Mouse (Mus musculus): ENCODE data around the gene Faah. TPM values are rescaled to one million over a fixed set of nuclear protein-coding genes. Genes with fewer than 3 reads are reported as not detected.

Faah gene
- 7.0 and 7.3 TPM in 2 replicates for polyA plus RNA-seq (2014; fragmentation: Nextera tagmentation; extraction: Ambion mirVana)

DNA sequence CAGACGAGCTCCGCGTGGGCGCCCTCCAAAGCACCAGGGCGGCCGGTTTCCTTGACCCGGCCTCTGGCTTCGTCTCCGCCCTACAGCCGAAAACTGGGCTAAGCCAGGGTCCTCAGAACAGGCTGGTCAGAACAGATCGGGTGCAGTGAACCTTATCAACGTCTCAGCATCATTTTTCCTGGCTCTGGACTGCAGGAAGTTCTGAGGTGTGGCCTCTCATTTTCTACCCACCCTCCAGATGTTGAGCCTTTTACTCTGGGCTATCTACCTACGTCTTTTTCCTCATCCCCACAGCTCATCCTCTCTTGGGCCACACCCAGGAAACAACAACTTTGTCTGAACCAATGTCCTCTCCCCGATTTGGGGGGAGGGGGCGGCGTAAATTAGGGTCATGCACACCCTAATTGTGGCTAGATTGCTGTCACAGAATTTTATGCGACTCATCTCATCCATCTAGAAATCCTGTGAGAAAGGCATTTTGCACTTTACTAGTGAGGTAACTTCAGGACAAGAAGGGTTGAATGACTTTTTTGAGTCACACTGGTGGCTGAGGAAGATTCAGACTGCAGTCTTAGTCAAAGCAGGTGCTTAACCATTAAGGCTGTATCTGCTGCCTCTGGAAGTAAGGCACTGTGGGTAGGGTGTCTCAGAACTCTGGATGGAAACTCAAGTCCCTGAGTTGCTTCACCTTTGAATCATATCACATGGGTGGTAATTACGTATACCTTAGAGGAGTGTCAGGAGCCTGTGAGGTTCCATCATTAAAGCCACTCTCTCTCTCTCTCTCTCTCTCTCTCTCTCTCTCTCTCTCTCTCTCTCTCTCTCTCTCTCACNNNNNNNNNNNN is at the start of gene Faah:
Faah (minus strand) TSS at position 25 of the 845 bp plus-strand sequence.
- peak within 1 kb of the TSS; percentile 71 for H3K4me3 ChIP-seq (ENCODE audit: low read depth, low read length)
- no peaks in the 10 kb centered on the region for H3K9me3 ChIP-seq (replicated peaks; ENCODE audit: control insufficient read depth, low read length)
- DNase-seq (ENCODE audit: low spot score), result no peak
- peak within 1 kb of the TSS; percentile 99 for H3K4me2 ChIP-seq (ENCODE audit: low read length)
- peaks cover 51% of the 10 kb centered on the region for H3K27me3 ChIP-seq (replicated peaks; ENCODE audit: control insufficient read depth, insufficient read depth, low read length)
- no peak; the same call in none of the 2 replicates for ATAC-seq
- 6% methylated on average over 18 of the region's 18 CpGs for WGBS
- H3K4me1 ChIP-seq (ENCODE audit: control insufficient read depth, insufficient read depth, low read length), result no peaks in the 10 kb centered on the region
- no peaks in the 10 kb centered on the region for H3K36me3 ChIP-seq (ENCODE audit: control insufficient read depth, insufficient read depth, low read length)
- peak within 1 kb of the TSS; percentile 76 for H3K9ac ChIP-seq (ENCODE audit: low read length)
- no peak within 1 kb of the TSS for H3K27ac ChIP-seq (ENCODE audit: low read depth, low read length)

GRCm38 (mm10) chr4:116063855-116064254 is 46.1 kb upstream of the Faah start:
- H3K9ac ChIP-seq (ENCODE audit: low read length), result no peak overlapping the region
- H3K9me3 ChIP-seq (replicated peaks; ENCODE audit: control insufficient read depth, low read length), result no peaks in the 10 kb centered on the region
- no peaks in the 10 kb centered on the region for H3K4me1 ChIP-seq (ENCODE audit: control insufficient read depth, insufficient read depth, low read length)
- H3K27ac ChIP-seq (ENCODE audit: low read depth, low read length), result no peak overlapping the region
- H3K4me3 ChIP-seq (ENCODE audit: low read depth, low read length), result no peak overlapping the region
- H3K27me3 ChIP-seq (replicated peaks; ENCODE audit: control insufficient read depth, insufficient read depth, low read length), result no peaks in the 10 kb centered on the region
- 59% methylated on average over 1 of the region's 1 CpGs for WGBS
- no peak overlapping the region for H3K4me2 ChIP-seq (ENCODE audit: low read length)
- H3K36me3 ChIP-seq (ENCODE audit: control insufficient read depth, insufficient read depth, low read length), result peaks cover 31% of the 10 kb centered on the region
- no peak for DNase-seq (ENCODE audit: low spot score)
- no peak for ATAC-seq

GRCm38 (mm10) chr4:116059012-116059726 is 41.4 kb upstream of the Faah start:
- 82% methylated on average over 5 of the region's 5 CpGs for WGBS
- no peak overlapping the region for H3K4me3 ChIP-seq (ENCODE audit: low read depth, low read length)
- no peaks in the 10 kb centered on the region for H3K9me3 ChIP-seq (replicated peaks; ENCODE audit: control insufficient read depth, low read length)
- no peak overlapping the region for H3K4me2 ChIP-seq (ENCODE audit: low read length)
- no peaks in the 10 kb centered on the region for H3K36me3 ChIP-seq (ENCODE audit: control insufficient read depth, insufficient read depth, low read length)
- H3K27me3 ChIP-seq (replicated peaks; ENCODE audit: control insufficient read depth, insufficient read depth, low read length), result no peaks in the 10 kb centered on the region
- H3K4me1 ChIP-seq (ENCODE audit: control insufficient read depth, insufficient read depth, low read length), result 0 out of 2 replicates have a peak, but pooled peaks cover 3% of the 10 kb centered on the region
- no peak overlapping the region for H3K27ac ChIP-seq (ENCODE audit: low read depth, low read length)
- DNase-seq (ENCODE audit: low spot score), result no peak
- ATAC-seq, result no peak
- H3K9ac ChIP-seq (ENCODE audit: low read length), result no peak overlapping the region

DNA sequence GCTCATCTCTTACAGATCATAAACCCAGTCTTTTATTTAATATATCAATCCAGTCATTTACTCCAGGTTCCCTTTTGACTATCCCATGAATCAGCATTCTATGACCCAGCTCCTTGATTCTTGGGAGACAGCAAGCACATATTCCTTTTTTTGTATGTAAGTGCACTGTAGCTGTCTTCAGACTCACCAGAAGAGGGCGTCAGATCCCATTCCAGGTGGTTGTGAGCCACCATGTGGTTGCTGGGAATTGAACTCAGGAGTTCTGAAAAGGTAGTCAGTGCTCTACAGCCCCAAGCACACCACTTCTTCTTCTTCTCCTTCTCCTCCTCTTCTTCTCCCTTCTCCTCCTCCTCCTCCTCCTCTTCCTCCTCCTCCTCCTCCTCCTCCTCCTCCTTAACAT is 39.8 kb upstream of the Faah start:
- no peak overlapping the region for H3K4me3 ChIP-seq (ENCODE audit: low read depth, low read length)
- DNase-seq (ENCODE audit: low spot score) (no peak), ATAC-seq (no peak)
- peaks cover 7% of the 10 kb centered on the region; the same call in 1 of the 2 replicates for H3K4me1 ChIP-seq (ENCODE audit: control insufficient read depth, insufficient read depth, low read length)
- H3K9ac ChIP-seq (ENCODE audit: low read length), result no peak overlapping the region
- no peaks in the 10 kb centered on the region for H3K9me3 ChIP-seq (replicated peaks; ENCODE audit: control insufficient read depth, low read length)
- H3K27ac ChIP-seq (ENCODE audit: low read depth, low read length), result no peak overlapping the region
- H3K36me3 ChIP-seq (ENCODE audit: control insufficient read depth, insufficient read depth, low read length), result no peaks in the 10 kb centered on the region
- 4% methylated on average over 1 of the region's 1 CpGs for WGBS
- no peak overlapping the region for H3K4me2 ChIP-seq (ENCODE audit: low read length)
- H3K27me3 ChIP-seq (replicated peaks; ENCODE audit: control insufficient read depth, insufficient read depth, low read length), result no peaks in the 10 kb centered on the region

- Histone ChIP-seq H3K9ac (ENCODE audit: low read length) (peak within 1 kb of the TSS; percentile 68), H3K4me3 (ENCODE audit: low read depth, low read length) (peak within 1 kb of the TSS; percentile 55), H3K9me3 (replicated peaks; ENCODE audit: control insufficient read depth, low read length) (no peaks in the 10 kb centered on the region), H3K27me3 (replicated peaks; ENCODE audit: control insufficient read depth, insufficient read depth, low read length) (no peaks in the 10 kb centered on the region), H3K4me1 (ENCODE audit: control insufficient read depth, insufficient read depth, low read length) (peaks cover 7% of the 10 kb centered on the region; the same call in 1 of the 2 replicates), H3K27ac (ENCODE audit: low read depth, low read length) (peak within 1 kb of the TSS; percentile 87), H3K4me2 (ENCODE audit: low read length) (peak within 1 kb of the TSS; percentile 67), H3K36me3 (ENCODE audit: control insufficient read depth, insufficient read depth, low read length) (no peaks in the 10 kb centered on the region)
- ATAC-seq, result peak; percentile 99
- WGBS, result under 1% methylated on average over 35 of the region's 35 CpGs
- DNase-seq (ENCODE audit: low spot score), result peak; percentile 96
These were observed 35.8 kb upstream of the Faah start, which contains the start of gene Nsun4 for GRCm38 (mm10) chr4:116053399-116053961. Nsun4 (minus strand) TSS chr4:116053876.

DNA sequence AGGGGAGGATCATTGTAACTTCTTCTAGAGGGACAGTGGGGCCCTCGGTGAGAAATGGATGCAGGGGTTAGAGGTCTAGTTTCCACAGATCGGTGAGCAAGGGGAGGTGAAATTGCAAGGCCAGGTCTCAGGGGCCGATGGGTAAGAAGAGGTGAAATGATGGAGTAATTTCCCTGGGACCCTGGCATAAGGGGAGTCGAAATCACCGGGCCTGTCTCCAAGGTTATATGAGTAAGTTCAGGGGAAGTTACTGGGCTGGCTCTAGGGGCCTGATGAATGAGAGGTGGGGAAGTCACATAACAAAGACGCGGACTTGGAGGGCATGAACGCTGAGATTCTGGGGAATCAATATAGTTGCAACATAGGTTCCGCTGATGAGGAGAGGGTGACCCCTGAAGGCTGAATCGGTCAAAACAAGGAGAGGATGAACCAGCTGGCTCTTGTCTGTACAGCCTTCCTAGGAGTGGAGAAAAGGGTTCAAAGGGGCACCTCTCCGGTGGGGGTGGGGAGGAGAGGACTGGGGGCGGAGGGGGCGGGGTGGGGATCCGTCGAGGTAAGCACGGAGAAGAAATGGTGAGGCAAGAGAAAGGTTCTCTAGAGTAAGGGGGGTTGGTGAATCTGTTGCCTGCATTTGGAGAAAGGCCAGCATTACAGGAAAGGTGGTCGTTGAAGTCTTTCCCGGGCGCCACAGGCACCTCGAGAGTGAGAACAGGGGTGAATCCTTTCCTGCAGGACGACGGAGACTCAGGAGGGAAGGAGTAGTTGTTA is 35.0 kb upstream of the Faah start:
- H3K4me3 ChIP-seq (ENCODE audit: low read depth, low read length), result peak overlapping the region; percentile 55
- H3K27ac ChIP-seq (ENCODE audit: low read depth, low read length), result peak overlapping the region; percentile 87; the same call in 1 of the 2 replicates
- H3K9ac ChIP-seq (ENCODE audit: low read length), result peak overlapping the region; percentile 68
- peak overlapping the region; percentile 67 for H3K4me2 ChIP-seq (ENCODE audit: low read length)
- H3K36me3 ChIP-seq (ENCODE audit: control insufficient read depth, insufficient read depth, low read length), result peaks cover 3% of the 10 kb centered on the region; the same call in 1 of the 2 replicates
- H3K4me1 ChIP-seq (ENCODE audit: control insufficient read depth, insufficient read depth, low read length), result peaks cover 7% of the 10 kb centered on the region; the same call in 1 of the 2 replicates
- no peaks in the 10 kb centered on the region for H3K9me3 ChIP-seq (replicated peaks; ENCODE audit: control insufficient read depth, low read length)
- ATAC-seq, result peak; percentile 18
- peak; percentile 45 for DNase-seq (ENCODE audit: low spot score)
- H3K27me3 ChIP-seq (replicated peaks; ENCODE audit: control insufficient read depth, insufficient read depth, low read length), result no peaks in the 10 kb centered on the region
- 12% methylated on average over 21 of the region's 22 CpGs for WGBS

GRCm38 (mm10) chr4:116049211-116049610 is 31.5 kb upstream of the Faah start:
- no peak overlapping the region for H3K4me2 ChIP-seq (ENCODE audit: low read length)
- 84% methylated on average over 3 of the region's 3 CpGs for WGBS

More at GRCm38 (mm10) chr4:116049211-116049610, 31.5 kb upstream of the Faah start:
- Histone ChIP-seq H3K27ac (ENCODE audit: low read depth, low read length) (no peak overlapping the region), H3K4me3 (ENCODE audit: low read depth, low read length) (no peak overlapping the region), H3K4me1 (ENCODE audit: control insufficient read depth, insufficient read depth, low read length) (peaks cover 5% of the 10 kb centered on the region; the same call in 1 of the 2 replicates), H3K9me3 (replicated peaks; ENCODE audit: control insufficient read depth, low read length) (no peaks in the 10 kb centered on the region), H3K9ac (ENCODE audit: low read length) (no peak overlapping the region), H3K36me3 (ENCODE audit: control insufficient read depth, insufficient read depth, low read length) (peaks cover 6% of the 10 kb centered on the region; the same call in 1 of the 2 replicates), H3K27me3 (replicated peaks; ENCODE audit: control insufficient read depth, insufficient read depth, low read length) (no peaks in the 10 kb centered on the region)
- ATAC-seq, result no peak
- no peak for DNase-seq (ENCODE audit: low spot score)
